Mouse (Mus musculus): ENCODE results near the gene Cct5.

DNA sequence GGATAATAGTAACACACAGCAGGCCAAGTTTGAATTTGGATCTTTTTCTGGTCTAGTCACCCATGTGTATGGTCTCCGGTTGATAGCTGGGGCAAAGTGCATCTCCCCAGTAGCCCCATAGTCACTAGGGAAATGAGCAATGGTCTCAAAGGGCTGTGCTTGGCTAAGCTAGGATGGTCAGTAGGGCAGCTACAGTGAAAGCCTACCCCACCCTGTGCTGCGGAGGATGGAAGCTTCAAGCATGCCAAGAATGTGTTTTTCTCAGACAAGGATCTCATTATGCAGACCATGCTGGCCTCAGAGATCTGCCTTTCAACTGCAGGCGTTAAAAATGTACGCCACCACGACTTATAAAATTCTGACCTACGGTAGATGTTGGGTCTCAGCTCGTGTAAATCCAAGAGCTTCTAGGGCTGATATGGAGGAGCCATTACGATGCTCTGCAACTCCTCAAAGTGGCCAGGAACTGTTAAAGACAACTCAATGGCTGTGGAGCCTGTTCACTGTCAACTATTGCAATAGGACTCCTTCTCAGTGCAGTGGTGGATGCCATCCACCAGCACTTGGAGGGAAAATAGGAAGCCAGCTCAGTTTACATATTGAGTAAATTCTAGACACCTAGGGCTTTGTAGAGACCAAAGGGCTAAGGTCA, 12.5 kb downstream of the Cct5 start:
- TF ChIP-seq CHD2 (IDR thresholded peaks at IDR 0.05; ENCODE audit: low read depth, low read length) (no peak; the same call in 1 of the 2 replicates), MAFK (IDR thresholded peaks at IDR 0.05; ENCODE audit: insufficient read depth, low read depth, low read length) (no peak)

All from ES-E14 (cell line).